In the genomic region with DNA sequence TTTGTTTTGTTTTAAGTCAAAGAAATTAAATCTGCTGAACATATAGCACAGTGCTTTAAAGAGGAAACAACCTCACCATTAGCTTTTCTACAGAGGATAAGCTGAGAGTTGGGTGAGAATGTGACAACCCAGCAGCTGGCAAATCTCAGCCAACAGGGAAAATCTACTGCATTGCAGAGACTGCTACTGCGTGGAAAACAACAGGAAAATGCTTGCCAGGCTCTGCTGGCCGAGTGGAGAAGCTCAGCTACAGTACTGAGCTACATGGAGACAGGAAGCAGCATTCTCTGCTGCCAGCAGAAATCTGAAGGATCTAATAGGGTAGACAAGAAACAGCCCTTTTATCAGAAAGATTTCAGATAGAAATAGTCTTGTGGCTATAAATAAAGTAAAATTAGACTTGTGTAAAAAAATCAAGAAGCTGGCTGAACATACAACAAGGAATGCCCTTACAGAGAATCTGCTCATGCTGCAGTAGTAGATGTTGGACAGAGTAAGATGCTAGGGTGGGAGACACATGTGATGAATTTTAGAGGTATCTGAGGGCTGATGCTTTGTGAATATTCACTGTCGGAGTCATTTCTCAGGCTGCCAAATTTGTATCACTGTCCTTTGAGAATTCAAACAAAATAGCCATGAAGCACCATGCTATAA, we compare ENCODE assay signal across 15 mouse cellular contexts.
DNase-seq lines count a peak whose midpoint lies in the region; ATAC-seq and TF ChIP-seq lines count a peak whose summit lies in the region.
"Had no signal": no experiment of that assay in that cellular context is flagged by ENCODE, and none has a peak within 500 bp of the region (broad histone marks: within the 10 kb centered on the region; RNA-seq: fewer than 3 reads in every experiment).

No protein-coding gene starts in this region.

- WGBS in forebrain, postnatal 0 days, result 53% methylated on average over 3 of the region's 3 CpGs
- 68% methylated on average over 3 of the region's 3 CpGs for WGBS in forebrain, embryonic 14.5 days
- 31% methylated on average over 3 of the region's 3 CpGs for WGBS in lung, embryonic 16.5 days

- no peaks in the 10 kb centered on the region for H3K9me3 ChIP-seq in forebrain, postnatal 0 days (ENCODE audit: low read length)
- H3K9me3 ChIP-seq in forebrain, embryonic 14.5 days (replicated peaks; ENCODE audit: control insufficient read depth, low read length), result no peaks in the 10 kb centered on the region
- no peaks in the 10 kb centered on the region for H3K9me3 ChIP-seq in lung, embryonic 16.5 days (ENCODE audit: control insufficient read depth, low read length)
- H3K9me3 ChIP-seq: G1E; limb, embryonic 12.5 days; neural tube, embryonic 12.5 days; stomach, embryonic 15.5 days had no signal

- no peak overlapping the region for H3K27ac ChIP-seq in forebrain, postnatal 0 days (ENCODE audit: low read depth, low read length)
- H3K27ac ChIP-seq in forebrain, embryonic 14.5 days (ENCODE audit: low read depth, low read length), result no peak overlapping the region
- H3K27ac ChIP-seq in layer of hippocampus, adult 2 months, result no peak overlapping the region
- H3K27ac ChIP-seq in lung, embryonic 16.5 days (ENCODE audit: low read length), result peak overlapping the region; percentile 38; the same call in 1 of the 2 replicates
- H3K27ac ChIP-seq: limb, embryonic 12.5 days; neural tube, embryonic 12.5 days; stomach, embryonic 15.5 days had no signal

- ATAC-seq in forebrain, postnatal 0 days, result peak; percentile 60
- no peak for ATAC-seq in forebrain, embryonic 14.5 days
- ATAC-seq in lung, embryonic 16.5 days (ENCODE audit: low read depth), result peak; percentile 99
- ATAC-seq: intestine, postnatal 0 days had no signal

- H3K4me1 ChIP-seq in forebrain, postnatal 0 days (ENCODE audit: insufficient read depth), result no peaks in the 10 kb centered on the region
- no peaks in the 10 kb centered on the region for H3K4me1 ChIP-seq in forebrain, embryonic 14.5 days (ENCODE audit: control insufficient read depth, insufficient read depth, low read length)
- H3K4me1 ChIP-seq in lung, embryonic 16.5 days (replicated peaks; ENCODE audit: control insufficient read depth, insufficient read depth, low read length), result peaks cover 6% of the 10 kb centered on the region; the same call in 1 of the 2 replicates
- H3K4me1 ChIP-seq: limb, embryonic 12.5 days; neural tube, embryonic 12.5 days; stomach, embryonic 15.5 days had no signal

- H3K9ac ChIP-seq in forebrain, postnatal 0 days, result no peak overlapping the region
- H3K9ac ChIP-seq in forebrain, embryonic 14.5 days (ENCODE audit: low read length), result no peak overlapping the region
- no peak overlapping the region for H3K9ac ChIP-seq in lung, embryonic 16.5 days (ENCODE audit: low read length)
- H3K9ac ChIP-seq: limb, embryonic 12.5 days; neural tube, embryonic 12.5 days; stomach, embryonic 15.5 days had no signal

- TF ChIP-seq CTCF in forebrain, postnatal 0 days (IDR thresholded peaks at IDR 0.05; ENCODE audit: low read depth), result no peak
- TF ChIP-seq CTCF in layer of hippocampus, adult 2 months (conservative IDR thresholded peaks at IDR 0.05), result peak; percentile 33; the same call in 1 of the 2 replicates

- DNase-seq in forebrain, postnatal 0 days, result peak; percentile 10
- DNase-seq in forebrain, embryonic 14.5 days (ENCODE audit: low spot score), result no peak
- peak; percentile 11 to 27 for DNase-seq in layer of hippocampus, adult 2 months (ENCODE audit: low spot score in 2 of 2)
- DNase-seq in layer of hippocampus, postnatal 25 days (ENCODE audit: extremely low spot score in 1 of 2, low spot score in 1 of 2), result no peak
- peak; percentile 6 for DNase-seq in right cerebral cortex, postnatal 4 days
- DNase-seq in thymus, postnatal 10 days (ENCODE audit: low spot score in 2 of 2), result no peak
- DNase-seq in cerebellum, postnatal 4 days (ENCODE audit: low spot score in 2 of 2), result no peak
- DNase-seq: cerebellum, postnatal 14 days; gastrocnemius, postnatal 10 days had no signal

- no peaks in the 10 kb centered on the region for H3K36me3 ChIP-seq in forebrain, postnatal 0 days (ENCODE audit: insufficient read depth)
- no peaks in the 10 kb centered on the region for H3K36me3 ChIP-seq in forebrain, embryonic 14.5 days (ENCODE audit: control insufficient read depth, insufficient read depth, low read length)
- H3K36me3 ChIP-seq in lung, embryonic 16.5 days (ENCODE audit: control insufficient read depth, insufficient read depth, low read length), result no peaks in the 10 kb centered on the region
- H3K36me3 ChIP-seq: G1E; limb, embryonic 12.5 days; neural tube, embryonic 12.5 days; stomach, embryonic 15.5 days had no signal

- H3K27me3 ChIP-seq in forebrain, postnatal 0 days (ENCODE audit: insufficient read depth, low read length), result no peaks in the 10 kb centered on the region
- no peaks in the 10 kb centered on the region for H3K27me3 ChIP-seq in forebrain, embryonic 14.5 days (replicated peaks; ENCODE audit: control insufficient read depth, insufficient read depth, low read length)
- no peaks in the 10 kb centered on the region for H3K27me3 ChIP-seq in lung, embryonic 16.5 days (ENCODE audit: control insufficient read depth, insufficient read depth, low read depth, low read length)
- H3K27me3 ChIP-seq: limb, embryonic 12.5 days; neural tube, embryonic 12.5 days; stomach, embryonic 15.5 days had no signal

- no peak overlapping the region for H3K4me2 ChIP-seq in forebrain, postnatal 0 days (ENCODE audit: low read depth)
- H3K4me2 ChIP-seq in forebrain, embryonic 14.5 days (ENCODE audit: low read length), result no peak overlapping the region
- no peak overlapping the region for H3K4me2 ChIP-seq in lung, embryonic 16.5 days (ENCODE audit: low read depth, low read length)
- H3K4me2 ChIP-seq: limb, embryonic 12.5 days; neural tube, embryonic 12.5 days; stomach, embryonic 15.5 days had no signal

- no peak overlapping the region for H3K4me3 ChIP-seq in forebrain, postnatal 0 days (ENCODE audit: low read depth, low read length)
- no peak overlapping the region for H3K4me3 ChIP-seq in forebrain, embryonic 14.5 days (ENCODE audit: low read depth, low read length)
- H3K4me3 ChIP-seq in layer of hippocampus, adult 2 months, result no peak overlapping the region
- H3K4me3 ChIP-seq in lung, embryonic 16.5 days (ENCODE audit: low read length), result no peak overlapping the region
- H3K4me3 ChIP-seq: limb, embryonic 12.5 days; neural tube, embryonic 12.5 days; stomach, embryonic 15.5 days had no signal

Comparison
In these comparisons a context has a peak if more than half of its experiments do, and no peak if none do; other contexts are left out.
1. DNase-seq: peak in forebrain, postnatal 0 days (single experiment), layer of hippocampus, adult 2 months (2 of 2) and right cerebral cortex, postnatal 4 days (single experiment); none in forebrain, embryonic 14.5 days (single experiment), layer of hippocampus, postnatal 25 days (0 of 2), thymus, postnatal 10 days (0 of 2) and cerebellum, postnatal 4 days (0 of 2).